Mouse (Mus musculus): ENCODE results near the gene Sugct. TPM values are rescaled to one million over a fixed set of nuclear protein-coding genes. Genes with fewer than 3 reads are reported as not detected.

Gene Sugct
- polyA plus RNA-seq, 1 experiment = 1.0 TPM

DNA sequence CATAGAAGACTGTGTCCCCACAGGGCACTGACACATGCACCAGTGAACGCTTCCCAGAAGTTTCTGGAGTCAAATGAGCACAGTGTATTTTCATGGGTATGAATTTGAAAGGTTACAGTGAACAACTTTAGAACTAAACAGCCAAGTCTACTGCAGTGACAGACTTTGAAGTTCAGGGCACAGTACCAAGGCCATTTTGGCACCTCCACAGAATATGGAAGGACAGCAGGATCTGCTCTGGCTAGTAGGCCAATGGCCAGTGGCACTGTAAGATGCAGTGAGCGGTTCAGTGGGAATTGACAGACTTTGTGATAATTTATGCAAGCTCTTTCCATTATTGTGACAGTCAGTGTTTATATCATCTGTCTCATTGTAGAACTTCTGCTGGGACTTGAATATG is 724.1 kb downstream of the Sugct start:
- Histone ChIP-seq H3K27me3 (ENCODE audit: control insufficient read depth, insufficient read depth, insufficient read length) (no peaks in the 10 kb centered on the region), H3ac (ENCODE audit: control insufficient read depth, insufficient read length) (no peak overlapping the region), H3K4me3 (no peak overlapping the region), H3K4me2 (ENCODE audit: low read depth) (no peak overlapping the region), H3K79me2 (ENCODE audit: control insufficient read depth, insufficient read depth) (no peaks in the 10 kb centered on the region), H3K36me3 (ENCODE audit: control insufficient read depth, insufficient read depth) (no peaks in the 10 kb centered on the region)
- TF ChIP-seq MYOG (IDR thresholded peaks at IDR 0.05; ENCODE audit: control insufficient read depth in 1 of 3, insufficient read depth in 1 of 3, insufficient read length in 2 of 3, low read depth in 2 of 3) (no peak), MAX (IDR thresholded peaks at IDR 0.05; ENCODE audit: low read depth) (no peak), E2F4 (IDR thresholded peaks at IDR 0.05; ENCODE audit: insufficient read depth) (no peak), TCF12 (IDR thresholded peaks at IDR 0.05; ENCODE audit: insufficient read depth, poor library complexity, severe bottlenecking) (no peak), MYOD1 (IDR thresholded peaks at IDR 0.05; ENCODE audit: control insufficient read depth in 1 of 3, insufficient read length in 2 of 3, low read depth in 2 of 3) (no peak)

- H3K79me2 ChIP-seq (ENCODE audit: control insufficient read depth, insufficient read depth) = no peaks in the 10 kb centered on the region
- no peaks in the 10 kb centered on the region for H3K36me3 ChIP-seq (ENCODE audit: control insufficient read depth, insufficient read depth)
- no peak overlapping the region for H3K4me3 ChIP-seq
- no peaks in the 10 kb centered on the region for H3K27me3 ChIP-seq (ENCODE audit: control insufficient read depth, insufficient read depth, insufficient read length)
- H3ac ChIP-seq (ENCODE audit: control insufficient read depth, insufficient read length) = no peak overlapping the region
- TF ChIP-seq USF1 (IDR thresholded peaks at IDR 0.05; ENCODE audit: low read depth) (no peak), MYOD1 (IDR thresholded peaks at IDR 0.05; ENCODE audit: control insufficient read depth in 1 of 3, insufficient read length in 2 of 3, low read depth in 2 of 3) (no peak), E2F4 (IDR thresholded peaks at IDR 0.05; ENCODE audit: insufficient read depth) (no peak), POLR2A (IDR thresholded peaks at IDR 0.05; ENCODE audit: insufficient read length, low read depth) (no peak), POLR2AphosphoS2 (IDR thresholded peaks at IDR 0.05; ENCODE audit: insufficient read length, low read depth) (no peak), TCF3 (IDR thresholded peaks at IDR 0.05; ENCODE audit: insufficient read length, low read depth) (no peak), REST (IDR thresholded peaks at IDR 0.05; ENCODE audit: insufficient read depth, insufficient read length) (no peak), CEBPB (IDR thresholded peaks at IDR 0.05; ENCODE audit: insufficient read depth, poor library complexity, severe bottlenecking) (no peak), MAX (IDR thresholded peaks at IDR 0.05; ENCODE audit: low read depth) (no peak), MYOG (IDR thresholded peaks at IDR 0.05; ENCODE audit: control insufficient read depth in 1 of 3, insufficient read depth in 1 of 3, insufficient read length in 2 of 3, low read depth in 2 of 3) (no peak)
- no peak overlapping the region for H3K4me2 ChIP-seq (ENCODE audit: low read depth)
Measured at GRCm38 (mm10) chr13:16968995-16969394, 726.4 kb downstream of the Sugct start.

- H3K4me3 ChIP-seq = no peak overlapping the region
- H3K79me2 ChIP-seq (ENCODE audit: control insufficient read depth, insufficient read depth) = no peaks in the 10 kb centered on the region
- H3ac ChIP-seq (ENCODE audit: control insufficient read depth, insufficient read length) = no peak overlapping the region
- no peaks in the 10 kb centered on the region for H3K27me3 ChIP-seq (ENCODE audit: control insufficient read depth, insufficient read depth, insufficient read length)
- H3K36me3 ChIP-seq (ENCODE audit: control insufficient read depth, insufficient read depth) = no peaks in the 10 kb centered on the region
- TF ChIP-seq MAX (IDR thresholded peaks at IDR 0.05; ENCODE audit: low read depth) (no peak), MYOG (IDR thresholded peaks at IDR 0.05; ENCODE audit: control insufficient read depth in 1 of 3, insufficient read depth in 1 of 3, insufficient read length in 2 of 3, low read depth in 2 of 3) (no peak)
- no peak overlapping the region for H3K4me2 ChIP-seq (ENCODE audit: low read depth)
Measured at GRCm38 (mm10) chr13:16964823-16965475, 730.4 kb downstream of the Sugct start.

- Histone ChIP-seq H3ac (ENCODE audit: control insufficient read depth, insufficient read length) (no peak overlapping the region), H3K4me2 (ENCODE audit: low read depth) (no peak overlapping the region), H3K27me3 (ENCODE audit: control insufficient read depth, insufficient read depth, insufficient read length) (no peaks in the 10 kb centered on the region), H3K79me2 (ENCODE audit: control insufficient read depth, insufficient read depth) (no peaks in the 10 kb centered on the region), H3K36me3 (ENCODE audit: control insufficient read depth, insufficient read depth) (no peaks in the 10 kb centered on the region), H3K4me3 (no peak overlapping the region)
- TF ChIP-seq E2F4 (IDR thresholded peaks at IDR 0.05; ENCODE audit: insufficient read depth) (no peak), POLR2A (IDR thresholded peaks at IDR 0.05; ENCODE audit: insufficient read length, low read depth) (no peak), SRF (IDR thresholded peaks at IDR 0.05; ENCODE audit: control insufficient read depth, insufficient read length, low read depth) (no peak), MAX (IDR thresholded peaks at IDR 0.05; ENCODE audit: low read depth) (no peak), MYOD1 (IDR thresholded peaks at IDR 0.05; ENCODE audit: control insufficient read depth in 1 of 3, insufficient read length in 2 of 3, low read depth in 2 of 3) (no peak), USF1 (IDR thresholded peaks at IDR 0.05; ENCODE audit: low read depth) (no peak)
Measured at GRCm38 (mm10) chr13:16952045-16952444, 743.3 kb downstream of the Sugct start.

GRCm38 (mm10) chr13:16939466-16939811 is 755.9 kb downstream of the Sugct start:
- TF ChIP-seq POLR2A (IDR thresholded peaks at IDR 0.05; ENCODE audit: insufficient read length, low read depth) (no peak), POLR2AphosphoS2 (IDR thresholded peaks at IDR 0.05; ENCODE audit: insufficient read length, low read depth) (no peak), MAX (IDR thresholded peaks at IDR 0.05; ENCODE audit: low read depth) (no peak), E2F4 (IDR thresholded peaks at IDR 0.05; ENCODE audit: insufficient read depth) (no peak), MYOG (IDR thresholded peaks at IDR 0.05; ENCODE audit: control insufficient read depth in 1 of 3, insufficient read depth in 1 of 3, insufficient read length in 2 of 3, low read depth in 2 of 3) (no peak), MYOD1 (IDR thresholded peaks at IDR 0.05; ENCODE audit: control insufficient read depth in 1 of 3, insufficient read length in 2 of 3, low read depth in 2 of 3) (no peak), SRF (IDR thresholded peaks at IDR 0.05; ENCODE audit: control insufficient read depth, insufficient read length, low read depth) (no peak), TCF12 (IDR thresholded peaks at IDR 0.05; ENCODE audit: insufficient read depth, poor library complexity, severe bottlenecking) (no peak)
- no peak overlapping the region for H3K4me2 ChIP-seq (ENCODE audit: low read depth)
- no peaks in the 10 kb centered on the region for H3K79me2 ChIP-seq (ENCODE audit: control insufficient read depth, insufficient read depth)

More at GRCm38 (mm10) chr13:16939466-16939811, 755.9 kb downstream of the Sugct start:
- H3K36me3 ChIP-seq (ENCODE audit: control insufficient read depth, insufficient read depth) = no peaks in the 10 kb centered on the region
- no peak overlapping the region for H3ac ChIP-seq (ENCODE audit: control insufficient read depth, insufficient read length)
- H3K27me3 ChIP-seq (ENCODE audit: control insufficient read depth, insufficient read depth, insufficient read length) = no peaks in the 10 kb centered on the region
- no peak overlapping the region for H3K4me3 ChIP-seq
